Mouse (Mus musculus) thymus, adult 18-20 months (tissue): Measurements from ENCODE around the gene Gng3.

Experiments used
- DNase-seq, 2 experiments: peaks; one replicate each; pipeline ENCODE4 v3.0.0; 2022; ENCODE audit warnings: mixed read lengths in 2 of 2

The Gng3 gene

DNA sequence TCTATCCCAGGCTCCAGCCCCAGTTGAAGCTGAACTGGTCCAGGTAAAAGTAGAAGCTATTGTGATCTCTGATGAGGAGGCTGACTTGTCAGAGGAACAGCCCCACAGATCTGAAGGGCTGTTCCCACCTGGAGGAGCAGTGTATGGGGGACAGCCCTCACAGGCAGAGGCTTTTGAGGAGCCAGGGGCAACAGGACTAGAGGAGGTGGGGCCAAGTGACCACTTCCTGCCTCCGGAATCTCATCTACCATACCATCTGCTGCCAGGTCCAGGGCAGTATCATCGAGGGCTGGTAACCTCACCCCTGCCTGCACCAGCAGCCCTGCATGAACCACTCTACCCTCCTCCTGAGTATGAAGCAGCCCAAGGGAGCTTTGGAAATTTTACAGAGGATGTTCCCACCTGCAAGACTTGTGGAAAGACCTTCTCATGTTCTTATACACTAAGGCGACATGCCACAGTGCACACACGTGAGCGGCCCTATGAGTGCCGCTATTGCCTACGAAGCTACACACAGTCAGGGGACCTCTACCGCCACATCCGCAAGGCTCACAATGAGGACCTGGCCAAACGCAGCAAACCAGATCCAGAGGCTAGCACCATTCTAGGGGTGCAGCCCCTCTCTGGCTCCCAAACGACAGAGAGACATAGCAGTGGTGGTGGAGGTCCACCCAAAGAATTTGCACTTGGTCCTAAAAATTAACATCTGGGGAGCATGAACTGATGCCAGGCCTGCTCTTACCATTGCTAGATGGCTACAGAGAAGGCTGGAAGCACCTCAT lies 34.9 kb downstream of the Gng3 start:
- no peak for DNase-seq

DNA sequence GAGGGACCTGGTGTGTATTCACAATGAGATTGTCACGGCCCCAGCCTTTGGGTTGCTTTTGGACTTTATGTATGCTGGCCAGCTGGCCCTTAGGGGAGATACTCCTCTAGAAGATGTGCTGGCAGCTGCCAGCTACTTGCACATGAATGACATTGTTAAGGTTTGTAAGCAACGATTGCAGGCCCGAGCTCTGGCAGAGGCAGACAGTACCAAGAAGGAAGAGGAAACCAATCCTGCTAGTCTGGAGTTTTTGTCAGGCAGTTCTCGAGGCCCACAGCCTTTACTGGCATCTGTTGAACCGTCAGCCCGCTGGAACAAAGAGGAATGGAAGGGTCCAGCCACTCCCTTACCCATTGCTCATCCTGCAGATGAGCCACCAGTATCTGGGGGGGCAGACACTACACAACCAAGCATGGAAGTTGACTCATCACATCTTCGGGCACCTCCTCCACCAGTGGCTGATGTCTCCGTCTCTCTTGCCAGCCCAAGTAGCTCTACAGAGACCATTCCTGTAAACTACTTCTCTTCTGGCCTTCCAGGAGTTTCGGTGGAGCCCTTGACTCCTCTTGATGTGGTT lies 35.7 kb downstream of the Gng3 start:
- DNase-seq = no peak

DNA sequence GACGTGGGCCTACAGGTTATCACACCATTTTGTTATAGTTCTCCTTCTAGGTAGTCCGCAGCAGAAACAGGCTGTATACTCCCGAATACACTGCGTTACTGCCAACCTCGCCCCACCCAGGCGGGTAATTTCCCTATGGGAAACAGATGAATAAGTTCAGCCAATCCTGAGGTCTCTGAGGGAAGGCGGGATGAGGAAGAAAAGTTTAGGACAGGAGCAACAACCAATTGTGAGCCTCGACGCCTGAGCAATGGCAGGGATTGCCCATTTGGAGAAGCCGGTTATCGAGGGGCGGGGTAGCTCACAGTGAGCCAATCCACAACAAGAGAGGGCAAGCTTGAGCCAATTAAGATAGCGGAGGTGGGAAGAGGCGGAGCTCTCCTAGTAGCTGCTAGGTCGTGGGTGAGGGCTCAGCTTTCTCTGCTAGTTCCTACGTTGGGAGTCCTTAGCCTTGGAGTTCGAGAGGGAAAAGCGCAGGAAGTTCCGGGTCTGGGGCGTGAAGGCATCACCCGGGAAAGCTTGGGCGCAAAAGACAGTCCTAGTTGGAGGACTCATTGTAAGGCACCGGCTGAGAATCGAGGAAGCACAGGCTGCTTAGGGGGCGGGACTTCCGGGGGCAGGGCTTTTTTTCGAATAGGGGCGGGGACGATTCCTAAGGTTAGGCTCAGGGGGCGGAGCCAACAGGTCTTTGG lies 36.7 kb downstream of the Gng3 start, which contains the start of gene Zbtb3:
TSS of gene Zbtb3 (plus strand) at position 426 of the 692 bp plus-strand sequence.
- peak; percentile 91 to 96 for DNase-seq

DNA sequence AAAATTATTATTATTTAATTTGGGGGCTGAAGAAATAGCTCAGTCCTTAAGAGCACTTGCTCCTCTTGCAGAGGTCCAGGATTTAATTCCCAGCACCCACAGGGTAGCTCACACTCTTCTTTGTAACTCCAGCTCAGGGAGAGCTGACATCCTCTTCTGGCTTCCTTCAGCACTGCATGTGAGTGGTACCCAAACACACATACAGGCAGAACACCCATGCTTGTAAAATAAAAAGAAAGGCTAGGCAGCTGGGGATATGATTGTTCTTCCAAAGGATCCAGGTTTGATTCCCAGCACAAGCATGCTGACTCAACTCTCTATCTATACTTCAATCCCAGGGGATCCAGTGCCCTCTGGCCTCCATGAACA lies 40.1 kb downstream of the Gng3 start:
- DNase-seq = no peak

DNA sequence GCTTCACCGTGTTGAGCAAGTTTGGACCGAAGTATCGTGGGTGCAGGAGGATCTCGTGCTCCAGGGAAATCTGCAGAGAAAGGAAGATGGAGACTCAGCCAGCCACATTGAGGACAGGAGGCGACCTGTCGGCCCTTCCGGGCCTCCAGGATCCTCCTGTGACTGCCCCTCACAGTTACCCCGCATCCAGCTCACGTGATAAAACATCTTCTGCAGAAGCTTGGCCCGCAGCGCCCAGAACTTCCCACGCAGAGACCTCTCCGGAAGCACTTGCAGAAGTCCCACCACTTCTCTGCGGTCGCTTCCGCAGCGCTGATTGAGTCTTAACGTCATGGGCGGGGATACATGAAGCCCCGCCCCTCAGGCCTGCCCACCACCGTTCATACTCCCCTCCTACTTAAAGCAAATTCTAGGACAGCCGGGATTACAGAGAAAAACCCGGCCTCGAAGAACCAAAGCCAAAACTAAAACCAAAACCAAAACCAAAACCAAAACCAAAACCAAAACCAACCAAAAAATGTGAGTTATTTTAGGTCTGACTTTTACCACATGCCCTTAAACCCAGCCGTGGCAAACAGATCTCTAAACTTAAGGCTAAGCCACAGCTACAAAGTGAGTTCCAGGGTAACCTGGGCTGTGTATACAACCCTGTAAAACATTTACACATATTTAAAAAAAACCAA lies 40.6 kb downstream of the Gng3 start, which contains the start of gene Polr2g:
TSS of gene Polr2g (minus strand) at position 314 of the 683 bp plus-strand sequence.
- peak; percentile 82 to 88 for DNase-seq

DNA sequence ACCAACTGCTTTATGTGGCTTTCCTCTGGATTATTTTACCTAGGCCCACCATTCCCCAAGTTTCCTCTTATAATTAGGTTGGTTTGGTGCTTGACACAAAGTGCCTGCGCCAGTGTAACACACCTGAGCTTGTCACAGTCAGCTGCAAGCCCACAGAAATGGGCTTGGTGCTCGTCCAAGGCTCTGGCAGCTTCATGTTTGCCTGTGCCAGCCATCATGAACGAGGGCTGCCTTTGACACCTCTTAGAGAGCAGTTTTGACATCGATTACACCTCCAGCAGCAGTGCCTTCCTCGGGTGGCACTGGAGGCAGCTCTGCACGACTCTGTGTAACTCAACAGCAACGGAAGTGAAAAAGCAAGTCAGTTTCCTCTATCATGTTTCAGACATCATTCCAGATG lies 48.8 kb downstream of the Gng3 start:
- no peak for DNase-seq

DNA sequence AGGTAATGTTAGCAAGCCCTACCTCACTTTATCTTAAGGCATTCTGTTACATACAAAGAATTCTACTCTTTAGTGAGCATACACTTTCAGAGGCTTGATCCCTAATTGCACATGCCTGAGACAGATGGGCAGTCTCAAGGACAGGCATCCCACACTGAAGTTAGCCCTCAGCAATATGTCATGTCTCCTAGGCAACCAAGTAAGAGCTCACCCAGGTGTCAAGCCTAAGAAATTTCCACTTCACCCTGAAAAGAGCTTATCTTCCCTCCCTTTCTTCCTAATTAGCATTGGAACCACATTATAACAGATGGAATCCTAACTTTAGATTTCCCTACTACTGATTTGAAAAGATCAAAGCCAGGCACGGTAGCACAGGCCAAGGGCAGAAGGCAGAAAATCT lies 49.8 kb downstream of the Gng3 start:
- DNase-seq = no peak

DNA sequence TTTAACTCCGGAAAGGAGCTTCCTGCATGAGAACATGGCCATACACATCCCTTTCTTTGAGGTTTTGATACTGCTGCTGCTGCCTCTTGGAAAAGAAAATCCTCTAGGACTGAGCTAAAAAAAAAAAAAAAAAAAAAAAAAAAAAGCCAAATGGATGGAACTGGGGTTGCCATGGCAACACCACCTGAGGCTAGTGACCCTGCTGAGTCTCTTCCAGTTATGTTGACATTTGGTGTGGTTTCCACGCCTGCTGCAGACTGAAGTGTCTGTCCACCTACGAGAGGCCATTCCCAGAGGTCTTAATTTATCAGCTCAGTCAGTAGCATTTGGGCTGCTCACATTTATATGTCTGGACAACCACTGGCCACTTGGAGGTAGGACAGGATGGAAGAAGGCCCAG lies 50.5 kb downstream of the Gng3 start:
- DNase-seq = no peak
